Mouse (Mus musculus) embryonic fibroblast, embryonic 13.5 days (primary cell): ENCODE measurements around the gene Tm9sf4.

Experiments
- CTCF ChIP-seq: IDR thresholded peaks from 2 replicates; pipeline ENCODE4 v1.5.1; 2011; ENCODE audit warnings: mild to moderate bottlenecking, control low read depth, low read length, moderate library complexity, borderline replicate concordance; ENCODE audit not compliant: insufficient read depth
- POLR2A ChIP-seq: IDR thresholded peaks from 2 replicates; pipeline ENCODE4 v1.6.1; 2011; ENCODE audit warnings: low read depth, mild to moderate bottlenecking, control low read depth, low read length, moderate library complexity

DNA sequence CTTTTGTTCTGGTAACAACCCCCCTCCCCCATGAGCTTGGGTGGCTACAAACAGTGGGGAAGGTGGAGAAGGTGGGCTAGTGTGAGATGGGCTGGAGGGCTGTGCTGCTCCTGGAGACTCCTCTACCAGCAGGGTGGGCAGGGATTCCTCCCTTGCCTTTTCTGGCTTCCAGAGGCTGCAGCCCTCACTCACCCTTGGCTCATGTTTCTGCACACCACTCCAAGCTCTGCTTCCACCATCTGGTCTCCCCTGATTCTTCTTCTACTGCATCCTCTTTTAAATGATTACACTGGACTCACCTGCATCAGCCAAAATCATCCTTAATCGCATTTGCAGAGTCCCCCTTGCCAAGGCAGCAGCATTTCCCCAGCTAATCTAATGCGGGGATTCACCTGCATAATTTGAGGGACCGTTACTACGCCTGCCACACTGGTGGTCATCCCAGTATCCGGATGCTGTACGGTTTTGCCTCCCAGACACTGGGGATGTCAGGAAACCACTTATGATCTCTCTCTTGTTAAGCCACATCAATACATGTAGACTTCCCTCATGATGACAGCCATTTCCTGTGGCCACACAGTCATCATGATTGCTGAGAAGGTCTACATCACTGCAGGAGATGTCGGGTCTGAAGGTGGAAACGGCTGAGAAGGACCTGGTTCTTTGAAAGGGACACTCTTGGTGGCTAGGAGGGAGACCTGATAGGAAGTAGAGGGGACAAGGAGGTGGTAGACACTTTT lies 9.0 kb upstream of the Tm9sf4 start:
- TF ChIP-seq POLR2A (no peak), CTCF (no peak)
